Comparison of ENCODE assay signal across 8 mouse cellular contexts in the genomic region with DNA sequence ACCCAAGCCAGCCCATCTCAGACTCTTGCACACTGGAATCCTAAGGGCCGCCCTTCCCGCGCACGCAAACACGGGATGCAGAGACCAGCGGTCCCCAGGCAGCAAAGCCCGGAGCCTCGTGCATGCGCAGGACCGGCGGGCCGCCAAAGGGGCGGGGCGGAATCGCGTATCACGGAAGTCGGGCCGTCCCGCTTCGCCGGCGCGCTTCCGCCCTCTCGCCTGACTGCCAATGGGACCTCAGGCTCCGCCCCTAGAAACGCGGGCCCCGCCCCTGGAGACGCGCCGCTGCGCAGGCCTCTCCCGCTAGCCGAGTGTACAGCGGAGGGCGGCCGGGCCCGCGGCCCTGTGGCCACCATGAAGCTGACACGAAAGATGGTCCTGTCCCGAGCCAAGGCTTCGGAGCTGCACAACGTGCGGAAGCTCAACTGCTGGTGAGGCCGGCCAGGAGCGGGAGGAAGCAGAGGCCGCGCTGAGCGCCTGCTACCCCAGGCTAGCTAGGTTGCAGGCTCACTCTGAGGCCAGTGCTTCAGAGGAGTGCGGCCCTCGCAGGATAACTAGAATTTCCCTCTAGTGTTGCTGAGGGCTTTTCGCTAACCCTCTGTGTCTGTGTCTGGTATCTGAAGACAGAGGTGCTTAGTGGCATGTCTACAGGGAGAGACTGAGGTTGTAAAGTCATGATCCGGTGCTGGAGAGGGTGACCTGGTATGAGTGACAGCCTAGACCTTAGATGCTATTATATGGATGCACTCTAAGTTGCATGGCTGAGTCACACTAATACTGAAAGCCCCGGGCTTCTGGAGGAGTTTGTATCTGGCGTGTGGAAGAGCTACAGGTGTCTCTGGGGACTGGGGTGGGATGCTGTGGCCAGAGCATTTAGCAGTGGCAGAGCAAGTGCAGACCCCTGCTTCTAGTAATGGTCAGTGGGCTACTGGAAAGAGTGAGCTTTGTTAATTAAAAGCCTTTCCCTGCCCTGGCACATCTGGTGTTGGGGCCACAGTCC. TPM values are rescaled to one million over a fixed set of nuclear protein-coding genes. Genes with fewer than 3 reads are reported as not detected.
DNase-seq lines count a peak whose midpoint lies in the region; ATAC-seq and TF ChIP-seq lines count a peak whose summit lies in the region.

A gene (plus strand): TSS at position 174 of the 1,000 bp plus-strand sequence.

- TF ChIP-seq EP300 in liver, embryonic 14.5 days (IDR thresholded peaks at IDR 0.05; ENCODE audit: low read depth) = no peak
- no peak for TF ChIP-seq EP300 in stomach, postnatal 0 days (optimal IDR thresholded peaks at IDR 0.05)

- peak; percentile 98 for ATAC-seq in heart, embryonic 15.5 days (replicated peaks; ENCODE audit: insufficient number of reproducible peaks, insufficient read depth, low FRiP score, low read depth)
- peak; percentile 98 for ATAC-seq in liver, embryonic 14.5 days (ENCODE audit: insufficient read depth)
- ATAC-seq in neural tube, embryonic 11.5 days (ENCODE audit: insufficient read depth, low FRiP score, low TSS enrichment) = peak; percentile 96
- ATAC-seq in stomach, postnatal 0 days (ENCODE audit: low FRiP score, low TSS enrichment) = peak; percentile 93

- H3K27me3 ChIP-seq in forebrain, embryonic 10.5 days (ENCODE audit: poor library complexity, severe bottlenecking) = no peaks in the 10 kb centered on the region
- H3K27me3 ChIP-seq in heart, embryonic 15.5 days = no peaks in the 10 kb centered on the region
- no peaks in the 10 kb centered on the region for H3K27me3 ChIP-seq in liver, embryonic 14.5 days (ENCODE audit: control insufficient read depth, insufficient read depth, low read length)
- no peaks in the 10 kb centered on the region for H3K27me3 ChIP-seq in neural tube, embryonic 11.5 days (ENCODE audit: control insufficient read depth, insufficient read depth, low read length)
- H3K27me3 ChIP-seq in stomach, postnatal 0 days (ENCODE audit: control insufficient read depth, insufficient read depth, low read length) = no peaks in the 10 kb centered on the region

- H3K9me3 ChIP-seq in forebrain, embryonic 10.5 days = no peaks in the 10 kb centered on the region
- no peaks in the 10 kb centered on the region for H3K9me3 ChIP-seq in heart, embryonic 15.5 days (replicated peaks)
- no peaks in the 10 kb centered on the region for H3K9me3 ChIP-seq in liver, embryonic 14.5 days (ENCODE audit: control insufficient read depth, low read length)
- no peaks in the 10 kb centered on the region for H3K9me3 ChIP-seq in neural tube, embryonic 11.5 days (ENCODE audit: control insufficient read depth, low read length)
- no peaks in the 10 kb centered on the region for H3K9me3 ChIP-seq in stomach, postnatal 0 days (ENCODE audit: control insufficient read depth, low read length)

- peak within 1 kb of the TSS; percentile 74 for H3K4me3 ChIP-seq in forebrain, embryonic 10.5 days
- peak within 1 kb of the TSS; percentile 65 for H3K4me3 ChIP-seq in heart, embryonic 15.5 days
- peak within 1 kb of the TSS; percentile 58 to 60 for H3K4me3 ChIP-seq in liver, embryonic 14.5 days (ENCODE audit: insufficient read depth in 1 of 2, low read depth in 2 of 2, low read length in 2 of 2)
- peak within 1 kb of the TSS; percentile 60 for H3K4me3 ChIP-seq in neural tube, embryonic 11.5 days (ENCODE audit: low read depth, low read length)
- H3K4me3 ChIP-seq in stomach, postnatal 0 days (ENCODE audit: low read depth, low read length) = peak within 1 kb of the TSS; percentile 70

- H3K27ac ChIP-seq in forebrain, embryonic 10.5 days = peak within 1 kb of the TSS; percentile 89
- H3K27ac ChIP-seq in heart, embryonic 15.5 days = peak within 1 kb of the TSS; percentile 54
- no peak within 1 kb of the TSS for H3K27ac ChIP-seq in liver, embryonic 14.5 days
- H3K27ac ChIP-seq in neural tube, embryonic 11.5 days (ENCODE audit: low read depth, low read length) = 0 out of 2 replicates have a peak within 1 kb of the TSS, but pooled peaks have one; percentile 60
- H3K27ac ChIP-seq in stomach, postnatal 0 days (replicated peaks) = peak within 1 kb of the TSS; percentile 63; the same call in 1 of the 2 replicates

- H3K4me1 ChIP-seq in forebrain, embryonic 10.5 days = peaks cover 25% of the 10 kb centered on the region
- peaks cover 11% of the 10 kb centered on the region for H3K4me1 ChIP-seq in heart, embryonic 15.5 days (replicated peaks)
- peaks cover 4 to 16% of the 10 kb centered on the region in 2 experiments for H3K4me1 ChIP-seq in liver, embryonic 14.5 days (replicated peaks; ENCODE audit: control insufficient read depth in 2 of 2, insufficient read depth in 2 of 2, low read length in 1 of 2)
- peaks cover 7% of the 10 kb centered on the region; the same call in 1 of the 2 replicates for H3K4me1 ChIP-seq in neural tube, embryonic 11.5 days (ENCODE audit: control insufficient read depth, insufficient read depth, low read length)
- peaks cover 3% of the 10 kb centered on the region for H3K4me1 ChIP-seq in stomach, postnatal 0 days (replicated peaks; ENCODE audit: control insufficient read depth, insufficient read depth)

- DNase-seq in CD8-positive naive resting alpha-beta T cell, adult 2 months (ENCODE audit: low read depth in 2 of 2, low spot score in 2 of 2) = peak; percentile 97 to 99
- DNase-seq in c-Kit-positive CD71-negative TER-119-negative erythroid progenitor cells, embryonic 14.5 days (ENCODE audit: low read depth) = peak; percentile 91
- DNase-seq in forebrain, embryonic 10.5 days (ENCODE audit: extremely low spot score, low spot score) = peak; percentile 98
- peak; percentile 99 to 100 for DNase-seq in kidney, postnatal 25 days
- DNase-seq in liver, embryonic 14.5 days (ENCODE audit: low read depth in 3 of 3, low spot score in 3 of 3) = peak; percentile 90 to 93 (median 91)
- DNase-seq in neural tube, embryonic 11.5 days (ENCODE audit: low spot score) = peak; percentile 99
- peak; percentile 99 for DNase-seq in stomach, postnatal 0 days (ENCODE audit: low spot score)

- peak within 1 kb of the TSS; percentile 86 for H3K4me2 ChIP-seq in heart, embryonic 15.5 days
- peak within 1 kb of the TSS; percentile 65 for H3K4me2 ChIP-seq in liver, embryonic 14.5 days (ENCODE audit: low read depth)
- peak within 1 kb of the TSS; percentile 47 for H3K4me2 ChIP-seq in neural tube, embryonic 11.5 days (ENCODE audit: low read depth)
- peak within 1 kb of the TSS; percentile 66 for H3K4me2 ChIP-seq in stomach, postnatal 0 days (replicated peaks; ENCODE audit: low read depth)

- peak within 1 kb of the TSS; percentile 70 for H3K9ac ChIP-seq in heart, embryonic 15.5 days
- peak within 1 kb of the TSS; percentile 52 for H3K9ac ChIP-seq in liver, embryonic 14.5 days (replicated peaks)
- peak within 1 kb of the TSS; percentile 72 for H3K9ac ChIP-seq in neural tube, embryonic 11.5 days (ENCODE audit: low read length)
- peak within 1 kb of the TSS; percentile 69 for H3K9ac ChIP-seq in stomach, postnatal 0 days (ENCODE audit: low read length)

- 1% methylated on average over 57 of the region's 57 CpGs for WGBS in forebrain, embryonic 10.5 days
- 1% methylated on average over 57 of the region's 57 CpGs for whole genome bisulfite sequencing in heart, embryonic 15.5 days
- 2% methylated on average over 57 of the region's 57 CpGs for WGBS in liver, embryonic 14.5 days (ENCODE audit: insufficient replicate concordance)
- WGBS in neural tube, embryonic 11.5 days = 1% methylated on average over 57 of the region's 57 CpGs
- WGBS in stomach, postnatal 0 days = under 1% methylated on average over 55 of the region's 57 CpGs

- H3K36me3 ChIP-seq in forebrain, embryonic 10.5 days (replicated peaks) = peaks cover 38% of the 10 kb centered on the region
- H3K36me3 ChIP-seq in heart, embryonic 15.5 days = peaks cover 7% of the 10 kb centered on the region; the same call in 1 of the 2 replicates
- H3K36me3 ChIP-seq in liver, embryonic 14.5 days (replicated peaks; ENCODE audit: control insufficient read depth, insufficient read depth, low read depth) = no peaks in the 10 kb centered on the region
- no peaks in the 10 kb centered on the region; the same call in none of the 2 replicates for H3K36me3 ChIP-seq in neural tube, embryonic 11.5 days (ENCODE audit: control insufficient read depth, insufficient read depth, low read length)
- H3K36me3 ChIP-seq in stomach, postnatal 0 days (ENCODE audit: control insufficient read depth, insufficient read depth, low read length) = no peaks in the 10 kb centered on the region

- no peak for TF ChIP-seq CTCF in liver, embryonic 14.5 days (IDR thresholded peaks at IDR 0.05; ENCODE audit: low read depth)
- TF ChIP-seq CTCF in stomach, postnatal 0 days (IDR thresholded peaks at IDR 0.05; ENCODE audit: low read depth) = no peak

RNA-seq across cellular contexts. Expression of the gene that starts here (rescaled TPM):
- 33.9 and 37.4 TPM in 2 replicates for polyA plus RNA-seq in forebrain, embryonic 10.5 days (2016; fragmentation: Nextera tagmentation; extraction: Ambion mirVana)
- 16.7 and 20.8 TPM in 2 replicates for polyA plus RNA-seq in heart, embryonic 15.5 days (2015; fragmentation: Nextera tagmentation; extraction: Ambion mirVana)
- 4.5 and 4.7 TPM in 2 replicates for polyA plus RNA-seq in liver, embryonic 14.5 days (2012; rRNA removed)
- 4.2 and 4.5 TPM in 2 replicates for polyA plus RNA-seq in liver, embryonic 14.5 days (2014; fragmentation: Nextera tagmentation; extraction: Ambion mirVana)
- 35.9 and 42.5 TPM in 2 replicates for polyA plus RNA-seq in neural tube, embryonic 11.5 days (2014; fragmentation: Nextera tagmentation; extraction: Ambion mirVana)
- polyA plus RNA-seq in stomach, postnatal 0 days (2015; fragmentation: Nextera tagmentation; extraction: Ambion mirVana) = 16.1 and 18.8 TPM in 2 replicates
